Mouse (Mus musculus): Measurements from ENCODE around the gene Serpinf1. TPM values are rescaled to one million over a fixed set of nuclear protein-coding genes. Genes with fewer than 3 reads are reported as not detected.

Serpinf1 gene
- polyA plus RNA-seq, 1 experiment: 334 TPM

Other genes with a start within 250 kb of the Serpinf1 start
- 20.8 and 22.0 TPM in 2 replicates for gene Ovca2, start 243.9 kb downstream of the Serpinf1 start, polyA plus RNA-seq (2012; rRNA removed)
- 30.2 and 42.4 TPM in 2 replicates for gene Dph1, start 231.5 kb downstream of the Serpinf1 start, polyA plus RNA-seq (2012; rRNA removed)
- 18.3 and 27.8 TPM in 2 replicates for gene Rtn4rl1, start 228.9 kb downstream of the Serpinf1 start, polyA plus RNA-seq (2012; rRNA removed)
- gene Rpa1, start 74.4 kb downstream of the Serpinf1 start, polyA plus RNA-seq (2012; rRNA removed): 17.9 and 21.6 TPM in 2 replicates
- gene Smyd4, start 74.3 kb downstream of the Serpinf1 start, polyA plus RNA-seq (2012; rRNA removed): 5.1 TPM in 2 replicates
- gene Serpinf2, start 16.9 kb upstream of the Serpinf1 start, polyA plus RNA-seq (2012; rRNA removed): 93.7 and 148 TPM in 2 replicates
- 16.2 and 20.5 TPM in 2 replicates for gene Wdr81, start 32.0 kb upstream of the Serpinf1 start, polyA plus RNA-seq (2012; rRNA removed)
- gene Tlcd2, start 39.0 kb upstream of the Serpinf1 start, polyA plus RNA-seq (2012; rRNA removed): 24.0 and 48.2 TPM in 2 replicates
- 83.6 and 93.7 TPM in 2 replicates for gene Prpf8, start 64.1 kb upstream of the Serpinf1 start, polyA plus RNA-seq (2012; rRNA removed)
- gene Rilp, start 87.4 kb upstream of the Serpinf1 start, polyA plus RNA-seq (2012; rRNA removed): 6.5 and 7.1 TPM in 2 replicates
- gene Scarf1, start 90.8 kb upstream of the Serpinf1 start, polyA plus RNA-seq (2012; rRNA removed): 9.9 and 14.5 TPM in 2 replicates
- gene Slc43a2, start 109.0 kb upstream of the Serpinf1 start, polyA plus RNA-seq (2012; rRNA removed): 18.5 and 23.8 TPM in 2 replicates
- 45.9 and 48.4 TPM in 2 replicates for gene Pitpna, start 165.4 kb upstream of the Serpinf1 start, polyA plus RNA-seq (2012; rRNA removed)
- gene Inpp5k, start 208.3 kb upstream of the Serpinf1 start, polyA plus RNA-seq (2012; rRNA removed): 55.2 and 63.6 TPM in 2 replicates
- gene Myo1c, start 227.8 kb upstream of the Serpinf1 start, polyA plus RNA-seq (2012; rRNA removed): 125 and 152 TPM in 2 replicates